9 mouse cellular contexts compared by ENCODE assay signal in genomic region chr6:142962476-142962875, GRCm38 (mm10). TPM values are rescaled to one million over a fixed set of nuclear protein-coding genes. Genes with fewer than 3 reads are reported as not detected.
DNase-seq lines count a peak whose midpoint lies in the region; ATAC-seq lines count a peak whose summit lies in the region.
"Had no signal": no experiment of that assay in that cellular context is flagged by ENCODE, and none has a peak within 500 bp of the region (broad histone marks: within the 10 kb centered on the region; RNA-seq: fewer than 3 reads in every experiment).

No protein-coding gene starts in this region.

- 84% methylated on average over 10 of the region's 10 CpGs for WGBS in forebrain, embryonic 13.5 days
- whole genome bisulfite sequencing in midbrain, embryonic 16.5 days: 76% methylated on average over 10 of the region's 10 CpGs

- H3K4me3 ChIP-seq in forebrain, embryonic 13.5 days: peak overlapping the region; percentile 69
- H3K4me3 ChIP-seq in midbrain, embryonic 16.5 days (ENCODE audit: low read depth, low read length): peak overlapping the region; percentile 72

- H3K27me3 ChIP-seq in forebrain, embryonic 13.5 days: no peaks in the 10 kb centered on the region
- H3K27me3 ChIP-seq in midbrain, embryonic 16.5 days (ENCODE audit: control insufficient read depth, insufficient read depth, low read depth, low read length): no peaks in the 10 kb centered on the region

- no peak overlapping the region for H3K27ac ChIP-seq in forebrain, embryonic 13.5 days
- no peak overlapping the region for H3K27ac ChIP-seq in midbrain, embryonic 16.5 days (ENCODE audit: low read length)

- DNase-seq in kidney, adult 18-20 months: peak; percentile 28
- DNase-seq in kidney, postnatal 14 days: no peak
- DNase-seq in ZHBTc4 (ENCODE audit: low read depth, low spot score): peak; percentile 65
- DNase-seq in adipocyte (ENCODE audit: low spot score): no peak
- no peak for DNase-seq in yolk sac, embryonic 10.5 days (ENCODE audit: low spot score)
- no peak for DNase-seq in gastrocnemius, adult 18-20 months (ENCODE audit: low spot score)
- DNase-seq: lung, postnatal 10 days had no signal

- peaks cover 3% of the 10 kb centered on the region; the same call in 1 of the 2 replicates for H3K36me3 ChIP-seq in forebrain, embryonic 13.5 days (ENCODE audit: poor library complexity, severe bottlenecking)
- peaks cover 5% of the 10 kb centered on the region; the same call in 1 of the 2 replicates for H3K36me3 ChIP-seq in midbrain, embryonic 16.5 days (ENCODE audit: control insufficient read depth, insufficient read depth, low read length)

- H3K4me2 ChIP-seq in forebrain, embryonic 13.5 days: peak overlapping the region; percentile 75
- peak overlapping the region; percentile 60 for H3K4me2 ChIP-seq in midbrain, embryonic 16.5 days (ENCODE audit: low read length)

- no peak overlapping the region for H3K9ac ChIP-seq in forebrain, embryonic 13.5 days
- peak overlapping the region; percentile 36; the same call in 1 of the 2 replicates for H3K9ac ChIP-seq in midbrain, embryonic 16.5 days (ENCODE audit: low read depth, low read length)

- no peaks in the 10 kb centered on the region for H3K9me3 ChIP-seq in forebrain, embryonic 13.5 days (replicated peaks)
- no peaks in the 10 kb centered on the region for H3K9me3 ChIP-seq in midbrain, embryonic 16.5 days (replicated peaks; ENCODE audit: control insufficient read depth, low read length, poor library complexity, severe bottlenecking)

- ATAC-seq in forebrain, embryonic 13.5 days: no peak
- no peak for ATAC-seq in midbrain, embryonic 16.5 days

- H3K4me1 ChIP-seq in forebrain, embryonic 13.5 days: peaks cover 32% of the 10 kb centered on the region
- peaks cover 26% of the 10 kb centered on the region for H3K4me1 ChIP-seq in midbrain, embryonic 16.5 days (ENCODE audit: control insufficient read depth, insufficient read depth, low read length)

RNA-seq across cellular contexts. Expression of gene St8sia1, which starts 1.8 kb away (rescaled TPM):
- polyA plus RNA-seq in forebrain, embryonic 13.5 days (2015; fragmentation: Nextera tagmentation; extraction: Ambion mirVana): 4.2 and 4.8 TPM in 2 replicates
- 7.5 and 8.3 TPM in 2 replicates for polyA plus RNA-seq in midbrain, embryonic 16.5 days (2015; fragmentation: Nextera tagmentation; extraction: Ambion mirVana)
- total RNA-seq in gastrocnemius, adult 18-20 months (2021): under 1 TPM; 0.19 to 0.30 TPM

Comparison
In these comparisons a context has a peak if more than half of its experiments do, and no peak if none do; other contexts are left out.
1. DNase-seq: peak in kidney, adult 18-20 months (single experiment) and ZHBTc4 (single experiment); none in kidney, postnatal 14 days (single experiment), adipocyte (single experiment), yolk sac, embryonic 10.5 days (single experiment) and gastrocnemius, adult 18-20 months (single experiment).